Mouse (Mus musculus) liver, embryonic 14.5 days (tissue): ENCODE data around the gene Lasp1. TPM values are rescaled to one million over a fixed set of nuclear protein-coding genes. Genes with fewer than 3 reads are reported as not detected.

ENCODE experiments used
- ATAC-seq: fragments of 200-750 bp; cut with Nextera tagmentation; 2 replicates; pipeline ENCODE4 v1.8.0; 2017; ENCODE audit warnings: moderate number of reproducible peaks, mild to moderate bottlenecking, moderate library complexity; ENCODE audit not compliant: insufficient read depth
- DNase-seq, 3 experiments: peaks; one replicate each; pipeline ENCODE4 v3.0.0-alpha.2; 2012 to 2013; ENCODE audit warnings: low read depth in 3 of 3, low spot score in 3 of 3
- H3K27ac ChIP-seq: fragments of 300-500 bp; sonication (generic); 2 replicates; pipeline ENCODE4 v1.5.1; 2014; ENCODE audit warnings: moderate library complexity, mild to moderate bottlenecking, control low read depth, inconsistent platforms
- H3K27me3 ChIP-seq: fragments of 300-500 bp; sonication (generic); 2 replicates; pipeline ENCODE4 v1.6.1; 2014; ENCODE audit warnings: mild to moderate bottlenecking, low read length, moderate library complexity; ENCODE audit not compliant: control insufficient read depth, insufficient read depth
- H3K36me3 ChIP-seq: fragments of 300-500 bp; sonication (generic); replicated peaks from 2 replicates; pipeline ENCODE4 v1.6.1; 2014; ENCODE audit warnings: low read depth; ENCODE audit not compliant: control insufficient read depth, insufficient read depth
- H3K4me1 ChIP-seq, 2 experiments: fragments of 200-500 bp in 1 of 2; fragments of 300-500 bp in 1 of 2; sonication (generic) in 1 of 2; replicated peaks; 2 replicates each; pipeline ENCODE4 v1.6.1; 2012 to 2014; ENCODE audit warnings: antibody characterized with exemption in 1 of 2, inconsistent platforms in 1 of 2, low read length in 1 of 2; ENCODE audit not compliant: control insufficient read depth in 2 of 2, insufficient read depth in 2 of 2
- H3K4me2 ChIP-seq: fragments of 300-500 bp; sonication (generic); 2 replicates; pipeline ENCODE4 v1.6.1; 2014; ENCODE audit warnings: low read depth, mild to moderate bottlenecking, control low read depth, moderate library complexity
- H3K4me3 ChIP-seq, 2 experiments: fragments of 200-500 bp in 1 of 2; fragments of 300-500 bp in 1 of 2; sonication (generic) in 1 of 2; 2 replicates each; pipeline ENCODE4 v1.5.1; 2012 to 2014; ENCODE audit warnings: low read depth in 2 of 2, low read length in 2 of 2, mild to moderate bottlenecking in 2 of 2, control low read depth in 1 of 2, inconsistent platforms in 1 of 2, moderate library complexity in 1 of 2; ENCODE audit not compliant: insufficient read depth in 1 of 2
- H3K9ac ChIP-seq: fragments of 300-500 bp; sonication (generic); replicated peaks from 2 replicates; pipeline ENCODE4 v1.6.1; 2014; ENCODE audit warnings: mild to moderate bottlenecking, control low read depth, moderate library complexity
- H3K9me3 ChIP-seq: fragments of 300-500 bp; sonication (generic); 2 replicates; pipeline ENCODE4 v1.6.1; 2016; ENCODE audit warnings: low read length, mixed read lengths; ENCODE audit not compliant: control insufficient read depth
- CTCF ChIP-seq: IDR thresholded peaks from 2 replicates; pipeline ENCODE4 v1.5.1; 2016; ENCODE audit warnings: antibody characterized with exemption, low read depth, control low read depth
- EP300 ChIP-seq: IDR thresholded peaks from 2 replicates; pipeline ENCODE4 v1.6.1; 2016; ENCODE audit warnings: antibody characterized with exemption, low read depth
- WGBS: fragments of 180-500 bp; shearing (Covaris S2); extraction: QIAGEN DNeasy Blood & Tissue Kit; methylation state at CpG from one replicate; pipeline ENCODE4 v1.1.7; 2014; ENCODE audit not compliant: insufficient replicate concordance; 5-methylcytosine and 5-hydroxymethylcytosine counted together
- polyA plus RNA-seq, 2 experiments: library from polyadenylated mRNA; depleted of rRNA in 1 of 2; stranded (reverse) in 1 of 2; unstranded in 1 of 2; fragments of >200 nt; fragmentation: Nextera tagmentation in 1 of 2; extraction: Ambion mirVana in 1 of 2; gene quantifications; 2 replicates each; pipeline versions ENCODE4 v1.2.1 to v1.2.3; 2012 to 2014

Gene Lasp1
- polyA plus RNA-seq, 2 experiments, result 15.5 to 19.1 TPM

GRCm38 (mm10) chr11:97803847-97804246 lies 5.0 kb downstream of the Lasp1 start:
- WGBS, result 59% methylated on average over 5 of the region's 5 CpGs
- no peak overlapping the region for H3K27ac ChIP-seq
- H3K27me3 ChIP-seq, result no peaks in the 10 kb centered on the region
- no peak overlapping the region for H3K4me3 ChIP-seq
- no peak for ATAC-seq
- DNase-seq, result no peak
- H3K4me1 ChIP-seq, result peaks cover 2 to 42% of the 10 kb centered on the region in 2 experiments; a peak in 3 of 4 replicates
- TF ChIP-seq EP300, result no peak
- TF ChIP-seq CTCF, result no peak
- no peak overlapping the region for H3K9ac ChIP-seq
- H3K9me3 ChIP-seq, result no peaks in the 10 kb centered on the region
- H3K4me2 ChIP-seq, result peak overlapping the region; percentile 6; the same call in 1 of the 2 replicates
- no peaks in the 10 kb centered on the region for H3K36me3 ChIP-seq

GRCm38 (mm10) chr11:97804841-97805661 lies 6.3 kb downstream of the Lasp1 start:
- H3K36me3 ChIP-seq, result no peaks in the 10 kb centered on the region
- peak overlapping the region; percentile 20; the same call in 1 of the 2 replicates for H3K4me2 ChIP-seq
- no peak overlapping the region for H3K9ac ChIP-seq
- TF ChIP-seq CTCF (no peak), EP300 (no peak)
- H3K27ac ChIP-seq, result no peak overlapping the region
- H3K4me1 ChIP-seq, result peaks cover 2 to 49% of the 10 kb centered on the region in 2 experiments
- WGBS, result 41% methylated on average over 9 of the region's 9 CpGs
- DNase-seq, result no peak
- no peak for ATAC-seq
- no peak overlapping the region for H3K4me3 ChIP-seq
- H3K9me3 ChIP-seq, result no peaks in the 10 kb centered on the region
- no peaks in the 10 kb centered on the region for H3K27me3 ChIP-seq

- no peak for DNase-seq
These were observed 7.1 kb downstream of the Lasp1 start for GRCm38 (mm10) chr11:97805662-97806612.

GRCm38 (mm10) chr11:97806613-97806964 lies 7.8 kb downstream of the Lasp1 start:
- Histone ChIP-seq H3K4me2 (no peak overlapping the region), H3K9ac (no peak overlapping the region), H3K4me3 (no peak overlapping the region), H3K36me3 (no peaks in the 10 kb centered on the region), H3K27me3 (no peaks in the 10 kb centered on the region), H3K27ac (no peak overlapping the region), H3K4me1 (peaks cover 6 to 48% of the 10 kb centered on the region in 2 experiments), H3K9me3 (no peaks in the 10 kb centered on the region)
- TF ChIP-seq EP300 (no peak), CTCF (no peak)
- no peak for DNase-seq
- WGBS, result 78% methylated on average over 7 of the region's 7 CpGs
- no peak for ATAC-seq

More at GRCm38 (mm10) chr11:97805662-97806612, 7.1 kb downstream of the Lasp1 start:
- no peak for ATAC-seq
- Histone ChIP-seq H3K4me1 (peaks cover 6 to 52% of the 10 kb centered on the region in 2 experiments), H3K27ac (no peak overlapping the region), H3K9me3 (no peaks in the 10 kb centered on the region), H3K4me2 (no peak overlapping the region), H3K4me3 (no peak overlapping the region), H3K36me3 (no peaks in the 10 kb centered on the region), H3K9ac (no peak overlapping the region), H3K27me3 (no peaks in the 10 kb centered on the region)
- WGBS, result 53% methylated on average over 15 of the region's 15 CpGs
- TF ChIP-seq CTCF, result no peak
- no peak for TF ChIP-seq EP300

GRCm38 (mm10) chr11:97807626-97808025 lies 8.8 kb downstream of the Lasp1 start:
- WGBS, result 37% methylated on average over 6 of the region's 6 CpGs

More at GRCm38 (mm10) chr11:97807626-97808025, 8.8 kb downstream of the Lasp1 start:
- ATAC-seq (no peak), DNase-seq (no peak)
- no peak overlapping the region for H3K4me2 ChIP-seq
- H3K36me3 ChIP-seq, result no peaks in the 10 kb centered on the region
- no peak for TF ChIP-seq CTCF
- no peak for TF ChIP-seq EP300
- no peak overlapping the region for H3K27ac ChIP-seq
- H3K27me3 ChIP-seq, result no peaks in the 10 kb centered on the region
- no peak overlapping the region for H3K9ac ChIP-seq
- no peak overlapping the region for H3K4me3 ChIP-seq
- H3K4me1 ChIP-seq, result peaks cover 6 to 39% of the 10 kb centered on the region in 2 experiments
- H3K9me3 ChIP-seq, result no peaks in the 10 kb centered on the region
